Mouse (Mus musculus) heart, adult 2 months (tissue): Measurements from ENCODE around the gene Cebpz. TPM values are rescaled to one million over a fixed set of nuclear protein-coding genes. Genes with fewer than 3 reads are reported as not detected.

Experiments used
- DNase-seq, 2 experiments: peaks; one replicate each; pipeline ENCODE4 v3.0.0; 2021
- H3K27ac ChIP-seq: fragments of 200-600 bp; 2 replicates; pipeline ENCODE4 v1.8.1; 2022
- H3K27me3 ChIP-seq: fragments of 200-500 bp; 2 replicates; pipeline ENCODE4 v1.6.1; 2012; ENCODE audit warnings: mild to moderate bottlenecking, low read length, inconsistent platforms, mixed read lengths; ENCODE audit not compliant: control insufficient read depth, insufficient read depth
- H3K36me3 ChIP-seq: fragments of 200-500 bp; 2 replicates; pipeline ENCODE4 v1.6.1; 2012; ENCODE audit warnings: low read length, inconsistent platforms; ENCODE audit not compliant: control insufficient read depth, insufficient read depth
- H3K4me1 ChIP-seq: fragments of 200-500 bp; 2 replicates; pipeline ENCODE4 v1.6.1; 2011; ENCODE audit warnings: low read length; ENCODE audit not compliant: control insufficient read depth, insufficient read depth
- H3K4me3 ChIP-seq: fragments of 200-600 bp; 2 replicates; pipeline ENCODE4 v1.8.1; 2022
- H3K79me2 ChIP-seq: fragments of 200-500 bp; replicated peaks from 2 replicates; pipeline ENCODE4 v1.6.1; 2012; ENCODE audit warnings: mild to moderate bottlenecking, inconsistent platforms, low read length, moderate library complexity, mixed read lengths; ENCODE audit not compliant: control insufficient read depth, insufficient read depth
- H3K9ac ChIP-seq: fragments of 200-500 bp; 2 replicates; pipeline ENCODE4 v1.6.1; 2012; ENCODE audit warnings: low read depth, mild to moderate bottlenecking, control low read depth, inconsistent platforms, low read length, mixed read lengths
- CTCF ChIP-seq: fragments of 200-600 bp; IDR thresholded peaks from 2 replicates; pipeline ENCODE4 v1.8.1; 2022; ENCODE audit warnings: antibody characterized with exemption, mild to moderate bottlenecking, moderate library complexity
- EP300 ChIP-seq: fragments of 200-500 bp; IDR thresholded peaks from 2 replicates; pipeline ENCODE4 v1.6.1; 2011; ENCODE audit warnings: low read depth, low read length, control low read depth; ENCODE audit not compliant: insufficient read depth
- POLR2A ChIP-seq: fragments of 200-500 bp; IDR thresholded peaks from 2 replicates; pipeline ENCODE4 v1.6.1; 2011; ENCODE audit warnings: mild to moderate bottlenecking, low read depth, low read length, control low read depth; ENCODE audit not compliant: insufficient read depth
- WGBS: fragments of 180-500 bp; shearing (Covaris S2); methylation state at CpG from one replicate; pipeline ENCODE4 v1.1.7; 2018; 5-methylcytosine and 5-hydroxymethylcytosine counted together
- intact Hi-C: fragments of 180-260 bp; cut with DNase I; formaldehyde crosslinking; loops from one replicate; pipeline ENCODE4 v1.15.1; 2025
- long read RNA-seq: library from polyadenylated mRNA; stranded (forward); transcript quantifications from one replicate; pipeline ENCODE4 v2.0.0, GENCODE M21; 2021
- polyA plus RNA-seq: library from polyadenylated mRNA; depleted of rRNA; stranded (reverse); fragments of >200 nt; gene quantifications from 2 replicates; pipeline ENCODE4 v1.2.3, GENCODE M21; 2012; rRNA removed
- total RNA-seq, 2 experiments: library from RNA; stranded (reverse); gene quantifications; 2 replicates each; pipeline ENCODE4 v1.2.3; 2021

Cebpz gene
- total RNA-seq, result 10 to 100 TPM; 20.1 to 21.4 TPM
- polyA plus RNA-seq, result 3.1 and 7.8 TPM in 2 replicates
- long read RNA-seq, full-length matches to known transcripts, result 16 of 18 reads
- long read RNA-seq, partial matches to known transcripts, result 2 of 18 reads
- long read RNA-seq, other reads (novel, unspliced or antisense), result 0 of 18 reads

DNA sequence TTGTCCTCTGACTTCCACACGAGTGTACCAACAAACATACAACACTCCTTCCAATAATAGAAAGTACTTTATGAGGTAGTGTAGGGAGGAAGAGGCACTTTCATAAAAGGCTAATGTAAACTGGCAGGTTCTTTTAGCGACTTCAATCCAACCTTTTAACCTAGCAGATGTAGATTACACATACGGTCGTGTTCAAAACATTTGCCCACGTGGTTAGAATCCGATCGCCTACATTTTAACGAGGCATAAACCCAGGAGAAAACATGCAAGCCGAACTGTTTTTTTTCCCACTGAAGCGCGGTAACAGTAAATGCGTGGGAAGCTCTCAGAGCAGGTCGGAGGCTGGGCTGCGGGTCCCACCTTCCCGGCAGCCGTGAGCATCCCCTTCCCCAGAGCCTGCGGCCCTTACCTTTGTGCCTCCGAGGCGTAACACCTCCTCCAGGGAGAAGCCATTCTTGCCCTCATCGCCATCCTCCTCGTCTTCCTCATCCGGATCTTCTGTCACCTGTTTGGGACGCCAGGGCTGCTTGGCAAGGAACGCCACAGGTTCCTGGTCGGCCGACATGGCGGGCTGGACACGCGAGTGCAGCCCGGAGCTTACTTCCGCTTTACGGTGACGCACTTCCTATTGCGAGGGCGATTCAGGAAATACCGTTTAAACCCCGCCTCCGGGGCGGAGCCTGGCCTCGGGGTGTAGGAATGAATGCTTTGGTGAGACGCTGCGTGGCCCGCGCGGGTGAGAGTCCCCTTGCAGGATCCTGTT, at the start of gene Cebpz, which contains the start of gene Ndufaf7:
TSS of gene Cebpz (minus strand) at position 601 of the 763 bp plus-strand sequence.
TSS of gene Ndufaf7 (plus strand) at position 671 of the 763 bp plus-strand sequence.
- Histone ChIP-seq H3K9ac (peak within 1 kb of the TSS; percentile 82), H3K36me3 (peaks cover 13% of the 10 kb centered on the region), H3K27ac (peak within 1 kb of the TSS; percentile 77), H3K4me3 (peak within 1 kb of the TSS; percentile 88), H3K4me1 (peaks cover 5% of the 10 kb centered on the region), H3K79me2 (peaks cover 1% of the 10 kb centered on the region; the same call in 1 of the 2 replicates), H3K27me3 (no peaks in the 10 kb centered on the region)
- DNase-seq, result peak; percentile 97
- intact Hi-C loops, result loop anchor here (1.0 to 10.0 kb wide), 4 partner anchors 20 to 202 kb away; partner anchors contain the start of genes Cebpzos, Gpatch11, Heatr5b and Prkd3
- TF ChIP-seq CTCF (no peak), POLR2A (peak; percentile 91), EP300 (peak; percentile 53; the same call in 1 of the 2 replicates)
- under 1% methylated on average over 45 of the region's 45 CpGs for WGBS

DNA sequence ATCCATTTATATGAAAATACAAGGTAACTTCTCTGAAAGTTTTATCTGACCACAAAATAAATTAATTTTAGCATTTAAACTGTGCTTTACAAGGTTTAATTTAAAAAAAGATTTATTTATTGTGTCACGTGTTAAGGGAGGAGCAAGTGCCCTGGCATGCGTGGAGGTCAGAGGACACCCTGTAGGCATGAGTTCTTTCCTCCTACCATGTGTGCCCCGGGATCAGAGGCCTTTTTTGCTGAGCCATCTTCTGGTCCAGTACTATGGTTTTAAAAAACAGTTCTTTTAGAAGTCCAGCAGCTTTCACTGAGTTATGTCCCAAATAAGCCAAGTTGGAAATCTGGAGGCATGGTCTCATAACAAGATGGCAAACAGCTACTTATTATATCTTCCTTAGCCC, 46.9 kb upstream of the Cebpz start:
- peaks cover 2% of the 10 kb centered on the region; the same call in 1 of the 2 replicates for H3K36me3 ChIP-seq
- H3K4me3 ChIP-seq, result no peak overlapping the region
- H3K4me1 ChIP-seq, result no peaks in the 10 kb centered on the region; the same call in 1 of the 2 replicates
- H3K27ac ChIP-seq, result no peak overlapping the region
- 90% methylated on average over 3 of the region's 3 CpGs for WGBS
- H3K79me2 ChIP-seq, result no peaks in the 10 kb centered on the region; the same call in 1 of the 2 replicates
- no peak overlapping the region for H3K9ac ChIP-seq
- DNase-seq, result no peak
- intact Hi-C loops, result no loop called here
- TF ChIP-seq CTCF (no peak), EP300 (no peak), POLR2A (no peak)
- H3K27me3 ChIP-seq, result no peaks in the 10 kb centered on the region

DNA sequence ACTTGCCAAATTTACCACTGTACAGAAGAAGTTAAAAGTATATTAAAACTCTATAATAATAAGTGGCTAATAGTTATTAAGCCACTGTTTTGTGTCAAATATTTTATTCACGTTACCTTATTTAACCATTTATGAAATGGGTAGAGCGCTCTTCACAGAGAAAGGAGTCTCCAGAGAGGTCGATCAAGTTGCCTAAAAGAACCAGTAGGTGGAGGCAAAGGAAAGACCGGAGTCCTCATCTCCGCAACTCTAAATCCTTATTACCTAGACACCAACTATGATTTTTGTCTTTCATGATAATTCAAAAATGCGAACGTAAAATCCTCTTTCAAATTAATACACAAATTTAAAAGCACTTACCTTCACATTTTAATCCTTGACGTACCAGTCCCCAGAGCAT, 46.3 kb upstream of the Cebpz start:
- Histone ChIP-seq H3K79me2 (no peaks in the 10 kb centered on the region; the same call in 1 of the 2 replicates), H3K4me1 (no peaks in the 10 kb centered on the region; the same call in 1 of the 2 replicates), H3K27ac (no peak overlapping the region), H3K9ac (no peak overlapping the region), H3K36me3 (peaks cover 2% of the 10 kb centered on the region; the same call in 1 of the 2 replicates), H3K4me3 (no peak overlapping the region), H3K27me3 (no peaks in the 10 kb centered on the region)
- 91% methylated on average over 8 of the region's 8 CpGs for WGBS
- intact Hi-C loops, result no loop called here
- DNase-seq, result no peak
- TF ChIP-seq CTCF (peak; percentile 29), EP300 (no peak), POLR2A (no peak)

DNA sequence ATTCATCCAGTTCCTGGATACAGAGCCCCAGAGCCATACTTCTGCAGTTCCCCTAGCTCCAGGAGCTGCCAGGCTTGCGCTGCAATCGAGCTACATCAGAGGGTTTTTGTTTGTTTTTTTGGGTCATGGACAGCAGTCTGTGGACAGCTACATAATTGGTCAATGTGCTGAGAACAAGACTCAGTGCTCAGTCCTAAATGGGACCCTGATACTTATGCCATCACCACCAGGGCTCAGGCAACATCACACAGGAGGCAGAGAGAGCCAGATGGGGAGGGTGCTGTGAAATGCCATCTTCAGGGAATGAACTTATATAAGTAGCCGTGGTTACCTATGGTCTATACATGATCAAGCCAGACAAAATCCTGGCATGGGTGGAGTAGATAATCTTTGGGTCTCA, 31.6 kb upstream of the Cebpz start:
- no peaks in the 10 kb centered on the region for H3K27me3 ChIP-seq
- intact Hi-C loops, result no loop called here
- H3K4me3 ChIP-seq, result no peak overlapping the region
- H3K27ac ChIP-seq, result no peak overlapping the region
- no peak overlapping the region for H3K9ac ChIP-seq
- no peaks in the 10 kb centered on the region for H3K79me2 ChIP-seq
- no peaks in the 10 kb centered on the region for H3K4me1 ChIP-seq
- no peak for DNase-seq
- no peaks in the 10 kb centered on the region; the same call in 1 of the 2 replicates for H3K36me3 ChIP-seq
- WGBS, result 85% methylated on average over 3 of the region's 3 CpGs
- TF ChIP-seq EP300, result no peak
- TF ChIP-seq POLR2A, result no peak
- TF ChIP-seq CTCF, result no peak

DNA sequence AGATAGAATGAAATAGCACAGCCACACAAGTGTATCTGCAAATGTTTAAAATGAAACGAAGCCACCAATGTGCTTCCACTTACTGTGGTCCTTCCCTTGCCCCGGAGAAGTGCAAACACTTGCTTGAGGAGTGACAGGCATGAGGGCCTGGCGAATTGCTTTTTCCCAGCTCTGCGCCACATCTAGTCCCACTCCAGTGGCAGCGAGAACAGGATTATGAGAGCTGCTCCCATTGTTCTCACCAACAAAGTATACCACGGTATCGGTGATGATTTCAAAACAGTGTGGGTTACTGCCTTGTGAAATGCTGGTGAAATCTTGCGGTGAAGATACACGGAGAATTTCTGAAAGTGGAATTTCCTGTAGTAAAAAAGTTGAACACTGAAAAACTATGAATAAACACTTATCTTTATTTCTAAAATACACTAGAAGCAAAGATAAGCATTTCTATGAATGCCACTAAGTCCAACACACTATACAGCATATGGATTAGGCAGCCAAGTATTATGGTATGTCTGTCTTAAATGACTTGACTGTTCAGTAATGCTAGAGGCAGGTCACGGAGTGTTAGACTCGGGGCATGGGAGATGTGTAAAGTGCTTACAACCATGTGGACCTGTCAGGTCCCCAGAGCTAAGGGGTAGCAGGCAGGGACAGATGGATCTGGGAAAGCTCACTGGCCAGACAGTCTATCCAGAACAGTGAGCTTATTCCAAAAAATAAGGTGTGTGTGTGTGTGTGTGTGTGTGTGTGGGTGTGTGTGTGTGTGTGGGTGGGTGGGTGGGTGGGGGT, 29.4 kb upstream of the Cebpz start:
- 87% methylated on average over 11 of the region's 11 CpGs for WGBS
- H3K4me3 ChIP-seq, result no peak overlapping the region
- H3K36me3 ChIP-seq, result no peaks in the 10 kb centered on the region; the same call in 1 of the 2 replicates
- no peak overlapping the region for H3K27ac ChIP-seq
- intact Hi-C loops, result no loop called here
- no peaks in the 10 kb centered on the region for H3K27me3 ChIP-seq
- H3K79me2 ChIP-seq, result no peaks in the 10 kb centered on the region
- TF ChIP-seq CTCF, result no peak
- TF ChIP-seq POLR2A, result no peak
- no peak for TF ChIP-seq EP300
- no peaks in the 10 kb centered on the region for H3K4me1 ChIP-seq
- no peak for DNase-seq
- H3K9ac ChIP-seq, result no peak overlapping the region
